Mouse (Mus musculus): ENCODE results near the gene Krit1. TPM values are rescaled to one million over a fixed set of nuclear protein-coding genes. Genes with fewer than 3 reads are reported as not detected.
"Not testable (repeated sequence)": the region's sequence is repeated elsewhere in the genome, so short reads cannot be mapped to it uniquely, and the experiment has no call there.

The Krit1 gene
- 45.3 and 49.4 TPM in 2 replicates for total RNA-seq (2021)
- long read RNA-seq, experiment 1, full-length matches to known transcripts = 9 of 35 reads
- long read RNA-seq, experiment 1, partial matches to known transcripts = 5 of 35 reads
- long read RNA-seq, experiment 1, other reads (novel, unspliced or antisense) = 21 of 35 reads
- long read RNA-seq, experiment 2, full-length matches to known transcripts = 4 of 17 reads
- long read RNA-seq, experiment 2, partial matches to known transcripts = 1 of 17 reads
- long read RNA-seq, experiment 2, other reads (novel, unspliced or antisense) = 12 of 17 reads

DNA sequence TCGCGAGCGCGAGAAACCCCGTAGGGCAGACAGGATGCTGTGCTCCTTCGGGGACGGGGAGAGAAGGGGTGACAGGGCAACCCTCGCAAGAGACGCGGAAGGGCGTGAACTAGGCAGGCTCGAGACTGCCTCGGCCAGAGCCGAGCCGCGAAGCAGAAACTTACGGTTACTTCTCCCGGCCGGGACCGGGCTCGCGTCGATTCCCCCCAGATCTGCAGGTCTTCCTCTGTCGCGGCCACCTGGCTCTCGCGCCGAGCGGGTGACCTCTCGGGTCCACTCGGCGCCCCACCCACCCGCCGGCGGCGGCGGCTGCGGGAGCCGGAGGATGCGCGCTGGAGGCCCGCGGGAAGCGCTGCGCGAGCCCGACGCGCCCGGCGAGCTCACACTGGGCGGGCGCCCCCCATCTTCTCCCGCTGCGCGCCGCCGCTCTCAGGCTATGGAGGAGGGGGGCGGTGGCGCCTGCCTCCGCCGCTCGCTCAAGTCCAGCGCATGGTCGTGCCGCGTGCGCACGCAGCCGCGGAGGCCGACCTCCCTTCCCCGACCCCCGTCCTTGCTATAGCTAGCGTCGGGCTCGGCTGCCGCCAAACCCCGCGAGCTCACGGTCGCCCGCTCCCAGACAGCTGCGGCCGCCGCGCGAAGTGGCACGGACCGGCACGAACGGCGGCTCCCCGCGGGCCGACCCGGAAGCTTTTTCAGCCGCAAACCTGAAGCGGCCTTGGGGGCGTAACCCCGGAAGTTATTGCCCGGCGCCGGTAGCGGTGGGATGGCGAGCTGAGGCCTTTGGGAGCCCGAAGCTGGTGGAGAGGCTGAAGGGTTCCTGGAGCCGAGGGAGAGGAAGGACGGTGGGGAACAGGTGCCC lies at the start of gene Krit1, which contains the start of gene Ankib1:
Gene Krit1 (plus strand): TSS at position 752 of the 859 bp plus-strand sequence.
Gene Ankib1 (minus strand): TSS at position 493 of the 859 bp plus-strand sequence.
- DNase-seq = peak; percentile 95

- no peak for DNase-seq
Measured at GRCm38 (mm10) chr5:3771512-3771911, 31.5 kb upstream of the Krit1 start.

DNA sequence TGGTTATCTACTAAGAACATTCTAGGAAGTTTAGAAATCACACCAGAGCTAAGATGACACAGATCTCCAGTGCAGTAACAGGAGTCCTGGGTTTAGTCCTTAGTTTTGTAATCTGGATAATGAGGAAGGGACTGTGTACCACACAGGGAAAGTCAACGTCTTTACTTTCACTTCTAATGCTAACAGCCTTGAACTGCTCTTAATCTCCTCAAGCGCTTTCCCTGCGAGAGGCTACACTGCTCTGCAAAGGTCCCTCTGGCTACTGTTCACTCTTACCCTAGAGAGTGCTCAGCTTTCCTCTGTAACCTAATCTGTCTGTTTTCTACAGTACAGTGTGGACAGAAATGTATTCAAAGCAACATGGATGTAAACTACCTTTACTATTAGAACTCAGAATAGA lies 31.0 kb upstream of the Krit1 start:
- peak; percentile 18 for DNase-seq

- DNase-seq = no peak
Measured at GRCm38 (mm10) chr5:3782670-3783069, 20.3 kb upstream of the Krit1 start.

DNA sequence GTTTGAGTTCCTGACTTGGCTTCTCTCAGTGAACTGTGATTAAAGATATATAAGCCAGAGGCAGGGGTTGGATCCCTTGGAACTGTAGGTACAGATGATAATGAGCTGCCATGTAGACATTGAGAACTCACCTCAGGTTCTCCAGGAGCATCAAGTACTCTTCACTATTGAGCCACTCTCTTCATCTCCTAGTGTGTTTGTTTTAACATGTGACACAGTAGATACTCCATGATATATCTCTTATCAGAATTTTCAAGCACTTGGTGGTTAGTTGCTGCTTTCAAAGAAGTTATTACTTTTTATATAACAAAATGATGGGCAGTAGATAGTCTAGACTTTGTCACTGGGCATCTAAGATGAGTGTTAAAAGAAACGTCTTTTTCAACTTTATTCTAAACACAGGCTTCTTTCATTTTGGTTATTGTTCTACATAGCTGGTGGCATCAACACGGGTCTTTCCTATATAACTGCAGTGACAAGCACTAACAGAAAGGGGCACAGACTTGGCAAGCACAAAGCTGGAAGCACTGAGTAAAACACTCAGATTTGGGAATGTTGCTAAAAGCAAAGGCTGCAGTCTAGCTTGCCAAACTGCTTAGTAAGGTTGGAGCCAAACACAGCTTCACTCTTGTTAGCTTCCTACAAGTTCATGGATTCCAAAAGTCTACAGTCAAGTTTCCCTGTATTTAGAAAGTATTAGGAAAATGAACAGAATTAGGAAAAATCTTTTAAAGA lies 18.9 kb upstream of the Krit1 start:
- no peak for DNase-seq

- no peak for DNase-seq
Measured at GRCm38 (mm10) chr5:3784751-3785496, 18.1 kb upstream of the Krit1 start.

GRCm38 (mm10) chr5:3787548-3787947 lies 15.4 kb upstream of the Krit1 start:
- DNase-seq = peak; percentile 39

DNA sequence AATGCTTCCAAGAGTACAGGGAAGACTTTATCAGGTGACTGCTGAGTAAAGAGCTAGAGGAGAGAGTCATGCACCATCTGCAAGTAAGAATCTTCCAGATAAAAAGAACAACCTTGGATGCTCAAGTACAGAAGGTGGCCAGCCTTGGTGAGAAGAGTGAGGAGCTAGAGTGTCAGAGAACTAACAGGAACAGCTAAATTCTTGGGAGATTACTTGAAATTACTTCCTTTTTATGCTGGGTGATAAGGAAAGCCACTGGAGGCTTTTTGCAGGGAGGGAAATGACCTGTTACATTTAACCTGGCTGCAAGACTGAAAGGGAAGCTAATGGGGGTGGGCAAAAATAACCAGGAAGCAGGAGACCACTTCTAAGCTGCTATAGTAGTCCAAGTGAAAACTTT lies 11.9 kb upstream of the Krit1 start:
- DNase-seq = no peak

DNA sequence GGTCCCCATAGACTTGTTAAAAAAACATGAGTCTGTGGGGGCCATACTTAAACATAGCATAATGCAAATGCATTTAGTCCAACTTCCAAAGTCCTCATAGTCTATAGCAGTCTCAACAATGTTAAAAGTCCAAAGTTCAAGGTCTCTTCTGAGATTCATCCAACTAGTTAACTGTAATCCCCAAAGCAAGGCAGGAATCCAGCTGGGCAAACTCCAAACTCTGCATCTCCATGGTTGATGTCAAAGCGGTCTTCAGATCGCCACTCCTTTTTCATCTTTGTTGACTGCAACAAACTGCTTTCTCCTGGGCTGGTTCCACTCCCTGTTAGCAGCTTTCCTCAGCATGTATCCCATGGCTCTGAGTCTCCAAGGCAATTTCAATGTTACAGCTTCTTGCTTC lies 5.9 kb upstream of the Krit1 start:
- DNase-seq = not testable (repeated sequence)

GRCm38 (mm10) chr5:3798656-3799055 lies 4.3 kb upstream of the Krit1 start:
- not testable (repeated sequence) for DNase-seq

DNA sequence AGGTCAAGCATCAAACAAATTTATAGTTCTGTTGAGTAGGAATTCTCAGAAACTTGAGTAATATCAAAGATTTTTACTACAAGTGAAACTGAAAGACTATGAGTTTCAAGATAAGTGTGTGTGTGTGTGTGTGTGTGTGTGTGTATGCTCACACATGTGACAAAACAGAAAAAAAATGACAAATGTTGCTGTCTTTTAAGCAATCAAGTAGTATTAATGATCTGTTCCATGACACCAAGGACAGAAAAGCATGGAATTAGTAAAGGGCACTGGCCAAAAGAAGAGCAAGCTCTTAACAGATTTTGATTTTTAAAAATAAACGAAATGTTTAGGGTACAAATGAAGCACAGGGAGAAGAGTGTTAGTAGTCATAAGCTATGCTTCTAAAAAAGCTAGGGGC lies 2.9 kb upstream of the Krit1 start:
- DNase-seq = no peak

DNA sequence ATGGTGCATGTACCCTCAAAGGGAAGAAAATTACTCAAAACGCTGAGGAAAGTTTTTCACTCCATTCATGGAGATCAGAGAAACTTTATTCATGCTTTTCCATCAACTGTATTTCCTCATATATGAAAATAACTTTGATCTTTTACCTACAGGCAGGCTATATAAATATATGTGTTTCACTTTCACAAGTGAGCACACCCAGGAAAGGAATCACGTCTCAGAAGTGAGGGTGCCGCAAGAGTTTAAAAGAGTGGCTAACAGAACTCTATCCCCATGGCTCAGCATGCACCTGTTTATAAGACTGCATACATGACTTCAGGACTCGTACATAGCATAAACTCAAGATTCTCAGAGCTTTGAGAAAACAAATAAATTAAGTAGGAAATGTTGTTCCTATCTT lies 2.1 kb upstream of the Krit1 start:
- no peak for DNase-seq

DNA sequence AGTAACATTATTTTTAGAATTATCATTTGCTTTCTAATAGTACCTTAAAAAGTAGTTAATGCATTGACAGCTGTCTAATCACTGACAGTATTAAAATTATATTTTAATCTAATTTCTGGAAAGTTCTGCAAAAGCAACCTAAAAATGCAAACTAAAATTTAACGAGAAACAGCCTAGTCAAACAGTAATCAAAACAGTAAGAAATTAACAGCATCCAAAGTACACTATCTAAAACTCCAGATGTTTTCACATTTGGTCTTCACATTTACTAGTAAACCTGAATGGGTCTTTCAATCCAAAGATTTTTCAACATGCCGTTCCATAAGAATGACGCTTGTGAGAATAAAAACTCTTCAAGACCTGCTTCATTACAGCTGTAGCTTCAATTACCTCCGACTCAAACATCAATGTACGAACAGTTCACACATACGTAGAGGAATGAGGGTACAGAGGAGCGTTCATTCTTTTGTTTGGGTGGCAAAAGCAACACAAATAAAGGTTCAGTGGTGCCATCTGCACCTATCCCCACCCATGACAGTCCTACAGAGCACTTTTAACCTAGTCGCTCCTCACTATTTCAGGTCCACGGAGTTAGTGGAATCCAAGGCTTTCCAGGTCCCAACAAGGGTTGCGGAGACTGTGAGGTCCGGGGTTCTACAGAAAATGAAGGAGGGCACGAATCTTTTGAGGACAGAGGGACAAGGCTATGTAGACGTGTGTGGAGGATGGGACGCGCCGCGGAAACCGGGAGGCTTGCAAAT lies 1.1 kb upstream of the Krit1 start:
- no peak for DNase-seq

DNA sequence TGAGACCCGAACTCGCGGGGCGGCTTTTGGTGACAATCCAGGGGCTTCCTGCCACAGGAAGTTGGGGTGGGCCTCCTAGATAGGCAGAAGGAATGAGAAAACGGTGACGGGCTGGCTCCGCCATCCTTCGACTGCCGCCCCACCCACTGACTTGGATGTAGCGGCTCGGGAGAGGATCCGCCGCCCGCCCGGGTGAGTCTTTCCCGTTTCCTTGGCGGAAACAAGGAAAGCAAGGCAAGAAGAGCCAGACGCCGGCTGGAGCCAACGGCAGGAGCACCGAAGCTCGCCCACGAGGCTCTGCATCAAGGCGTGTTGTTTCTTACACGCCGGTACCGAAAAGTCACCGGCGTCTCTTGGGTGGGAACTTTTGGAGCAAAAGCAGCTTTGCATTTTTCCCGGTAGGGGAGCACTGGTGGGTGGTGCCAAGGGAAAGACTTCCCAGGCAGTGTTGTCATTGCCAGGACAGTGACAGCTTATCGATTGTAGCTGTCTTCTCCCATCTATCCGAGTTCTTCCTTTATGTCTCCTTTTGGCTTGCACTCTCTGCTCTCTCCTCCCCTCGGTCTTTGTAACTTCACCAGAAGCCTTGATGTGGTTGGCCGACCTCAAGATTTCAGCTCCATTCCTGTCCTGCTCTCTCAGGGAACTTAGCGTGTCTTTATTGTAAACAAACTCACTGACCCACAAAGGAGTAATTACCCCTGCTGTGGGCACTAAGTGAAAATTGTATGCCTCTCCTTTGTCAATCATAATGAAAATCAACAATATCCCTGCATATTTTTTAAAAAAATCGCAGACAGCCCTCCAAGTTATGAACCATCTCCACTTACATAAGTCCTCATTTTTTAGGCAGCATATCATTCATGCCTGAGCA lies 545 bp downstream of the Krit1 start:
- DNase-seq = no peak

DNA sequence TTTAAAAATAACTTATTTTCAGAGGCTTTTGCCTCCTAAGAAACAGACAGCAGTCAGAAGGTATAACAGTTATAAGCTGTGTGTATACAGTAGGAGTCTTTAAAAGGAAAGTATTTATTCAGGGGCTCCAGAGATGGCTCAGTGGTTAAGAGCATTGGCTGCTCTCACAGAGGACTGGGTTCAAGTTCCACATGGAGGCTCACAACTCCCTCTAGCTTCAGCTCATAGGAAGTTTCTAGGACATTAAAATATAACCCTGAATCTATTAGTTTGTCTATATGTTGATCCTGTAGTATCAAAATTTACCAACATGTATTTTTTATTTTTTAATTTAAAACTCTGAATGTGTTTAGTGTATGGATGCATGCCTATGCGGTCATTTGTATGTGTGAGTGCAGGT lies 5.5 kb downstream of the Krit1 start:
- DNase-seq = no peak

DNA sequence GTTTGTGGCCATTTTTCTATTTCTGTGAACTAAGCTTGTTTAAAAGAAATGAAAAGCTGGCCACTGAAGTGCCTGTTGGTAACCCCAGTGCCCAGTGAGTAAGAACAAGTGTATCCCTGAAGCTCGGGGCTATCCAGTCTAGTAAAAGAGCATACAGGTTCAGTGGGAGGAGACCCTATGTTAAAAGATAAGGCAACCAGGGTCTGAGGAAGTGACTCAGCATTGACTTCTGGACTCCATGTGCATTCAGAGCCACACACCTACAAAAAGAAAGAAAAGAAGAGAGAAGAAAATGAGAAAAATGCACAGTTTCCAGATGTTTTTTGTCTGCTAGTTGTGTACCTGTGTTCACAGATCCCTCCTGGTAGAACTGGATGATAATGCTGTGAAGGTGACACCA lies 31.1 kb downstream of the Krit1 start:
- DNase-seq = no peak

GRCm38 (mm10) chr5:3845026-3845425 lies 42.0 kb downstream of the Krit1 start, which contains the start of gene Lrrd1:
Lrrd1 (plus strand) TSS chr5:3845173.
- DNase-seq = peak; percentile 27

- no peak for DNase-seq
Measured at GRCm38 (mm10) chr5:3870161-3870560, 67.2 kb downstream of the Krit1 start.

GRCm38 (mm10) chr5:3872348-3872747 lies 69.4 kb downstream of the Krit1 start:
- peak; percentile 9 for DNase-seq

GRCm38 (mm10) chr5:3873485-3873884 lies 70.5 kb downstream of the Krit1 start:
- DNase-seq = no peak

Data from adrenal gland, postnatal 14 days (tissue).